Mouse (Mus musculus) c-Kit-positive CD71-negative TER-119-negative erythroid progenitor cells, embryonic 14.5 days (primary cell): ENCODE data around the gene Uevld.
"Not testable (repeated sequence)": the region's sequence is repeated elsewhere in the genome, so short reads cannot be mapped to it uniquely, and the experiment has no call there.

Experiments
- DNase-seq: peaks from one replicate; pipeline ENCODE4 v3.0.0-alpha.2; 2013; ENCODE audit warnings: low read depth

Gene Uevld

GRCm38 (mm10) chr7:46969898-46970297 lies 11.6 kb upstream of the Uevld start:
- DNase-seq: no peak

GRCm38 (mm10) chr7:46964070-46964469 lies 5.7 kb upstream of the Uevld start:
- no peak for DNase-seq

GRCm38 (mm10) chr7:46962806-46963618 lies 4.7 kb upstream of the Uevld start:
- DNase-seq: peak; percentile 73

GRCm38 (mm10) chr7:46962132-46962531 lies 3.8 kb upstream of the Uevld start:
- no peak for DNase-seq

- no peak for DNase-seq
Observed at GRCm38 (mm10) chr7:46960991-46961390, 2.7 kb upstream of the Uevld start.

- no peak for DNase-seq
Observed at GRCm38 (mm10) chr7:46958853-46959252, 526 bp upstream of the Uevld start.

- no peak for DNase-seq
Observed at GRCm38 (mm10) chr7:46935847-46936246, 22.5 kb downstream of the Uevld start.

- no peak for DNase-seq
Observed at GRCm38 (mm10) chr7:46934788-46935187, 23.5 kb downstream of the Uevld start.

- DNase-seq: no peak
Observed at GRCm38 (mm10) chr7:46931370-46931769, 27.0 kb downstream of the Uevld start.

- DNase-seq: no peak
Observed at GRCm38 (mm10) chr7:46928291-46928690, 30.0 kb downstream of the Uevld start.

GRCm38 (mm10) chr7:46922075-46922474 lies 36.3 kb downstream of the Uevld start:
- DNase-seq: no peak

- DNase-seq: peak; percentile 78
Observed at GRCm38 (mm10) chr7:46919551-46920176, 38.7 kb downstream of the Uevld start, which contains the start of gene Tsg101. Gene Tsg101 (minus strand): TSS chr7:46919969.

GRCm38 (mm10) chr7:46918678-46919371 lies 39.5 kb downstream of the Uevld start:
- no peak for DNase-seq

GRCm38 (mm10) chr7:46916376-46916775 lies 42.0 kb downstream of the Uevld start:
- no peak for DNase-seq

- no peak for DNase-seq
Observed at GRCm38 (mm10) chr7:46911250-46911649, 47.1 kb downstream of the Uevld start.

GRCm38 (mm10) chr7:46899343-46899742 lies 59.0 kb downstream of the Uevld start:
- no peak for DNase-seq

GRCm38 (mm10) chr7:46895511-46895910 lies 62.8 kb downstream of the Uevld start:
- DNase-seq: no peak

GRCm38 (mm10) chr7:46883304-46883703 lies 75.0 kb downstream of the Uevld start:
- no peak for DNase-seq

GRCm38 (mm10) chr7:46881941-46882340 lies 76.4 kb downstream of the Uevld start:
- not testable (repeated sequence) for DNase-seq

GRCm38 (mm10) chr7:46880992-46881391 lies 77.3 kb downstream of the Uevld start:
- DNase-seq: no peak

GRCm38 (mm10) chr7:46879851-46880250 lies 78.5 kb downstream of the Uevld start:
- no peak for DNase-seq

GRCm38 (mm10) chr7:46877255-46877654 lies 81.1 kb downstream of the Uevld start:
- no peak for DNase-seq

GRCm38 (mm10) chr7:46876841-46877240 lies 81.5 kb downstream of the Uevld start:
- DNase-seq: no peak
